Mouse (Mus musculus) midbrain, postnatal 0 days (tissue): ENCODE measurements at regions not wholly inside any gene's neighbourhood (a gene's known extent, or its start where the extent isn't known, plus 50 kb on each side); places are given as distances from the start of the nearest gene placed in this dataset.

Experiments
- ATAC-seq: fragments of 200-750 bp; cut with Nextera tagmentation; 2 replicates; pipeline ENCODE4 v1.8.0; 2017; ENCODE audit warnings: moderate number of reproducible peaks, mild to moderate bottlenecking, moderate TSS enrichment, moderate library complexity; ENCODE audit not compliant: low FRiP score
- DNase-seq: peaks from one replicate; pipeline ENCODE4 v3.0.0-alpha.2; 2015; ENCODE audit warnings: low spot score
- H3K27ac ChIP-seq: fragments of 300-500 bp; sonication (generic); 2 replicates; pipeline ENCODE4 v1.5.1; 2014; ENCODE audit warnings: low read depth, mild to moderate bottlenecking, low read length, mixed read lengths
- H3K27me3 ChIP-seq: fragments of 300-500 bp; sonication (generic); 2 replicates; pipeline ENCODE4 v1.6.1; 2014; ENCODE audit warnings: low read length, control low read depth, mixed read lengths; ENCODE audit not compliant: insufficient read depth
- H3K36me3 ChIP-seq: fragments of 300-500 bp; sonication (generic); 2 replicates; pipeline ENCODE4 v1.6.1; 2014; ENCODE audit warnings: low read length, control low read depth, mixed read lengths; ENCODE audit not compliant: insufficient read depth
- H3K4me1 ChIP-seq: fragments of 300-500 bp; sonication (generic); 2 replicates; pipeline ENCODE4 v1.6.1; 2014; ENCODE audit warnings: mild to moderate bottlenecking, control low read depth, antibody characterized with exemption, low read length, mixed read lengths; ENCODE audit not compliant: insufficient read depth
- H3K4me2 ChIP-seq: fragments of 300-500 bp; sonication (generic); 2 replicates; pipeline ENCODE4 v1.6.1; 2014; ENCODE audit warnings: low read depth, mild to moderate bottlenecking, low read length, mixed read lengths; ENCODE audit not compliant: poor library complexity, severe bottlenecking
- H3K4me3 ChIP-seq: fragments of 300-500 bp; sonication (generic); 2 replicates; pipeline ENCODE4 v1.5.1; 2014; ENCODE audit warnings: low read depth, mild to moderate bottlenecking, low read length, moderate library complexity
- H3K9ac ChIP-seq: fragments of 300-500 bp; sonication (generic); replicated peaks from 2 replicates; pipeline ENCODE4 v1.6.1; 2014; ENCODE audit warnings: mild to moderate bottlenecking, low read length, moderate library complexity, mixed read lengths; ENCODE audit not compliant: poor library complexity, severe bottlenecking
- H3K9me3 ChIP-seq: fragments of 300-500 bp; sonication (generic); 2 replicates; pipeline ENCODE4 v1.6.1; 2016; ENCODE audit warnings: low read length, control low read depth
- CTCF ChIP-seq: IDR thresholded peaks from 2 replicates; pipeline ENCODE4 v1.5.1; 2016; ENCODE audit warnings: antibody characterized with exemption, mild to moderate bottlenecking
- WGBS: fragments of 180-500 bp; shearing (Covaris S2); extraction: QIAGEN DNeasy Blood & Tissue Kit; methylation state at CpG from one replicate; pipeline ENCODE4 v1.1.7; 2014; 5-methylcytosine and 5-hydroxymethylcytosine counted together

- WGBS = 18% methylated on average over 1 of the region's 1 CpGs
- Histone ChIP-seq H3K9ac (no peak overlapping the region), H3K36me3 (no peaks in the 10 kb centered on the region), H3K27me3 (no peaks in the 10 kb centered on the region), H3K4me3 (no peak overlapping the region), H3K4me1 (no peaks in the 10 kb centered on the region), H3K9me3 (no peaks in the 10 kb centered on the region), H3K27ac (no peak overlapping the region), H3K4me2 (no peak overlapping the region)
- no peak for TF ChIP-seq CTCF
- ATAC-seq (no peak), DNase-seq (peak; percentile 2)
Measured at GRCm38 (mm10) chr5:79494590-79494989, 1525.3 kb upstream of the Adgrl3 start.
